Comparison of ENCODE assay signal across 8 mouse cellular contexts in the genomic region with DNA sequence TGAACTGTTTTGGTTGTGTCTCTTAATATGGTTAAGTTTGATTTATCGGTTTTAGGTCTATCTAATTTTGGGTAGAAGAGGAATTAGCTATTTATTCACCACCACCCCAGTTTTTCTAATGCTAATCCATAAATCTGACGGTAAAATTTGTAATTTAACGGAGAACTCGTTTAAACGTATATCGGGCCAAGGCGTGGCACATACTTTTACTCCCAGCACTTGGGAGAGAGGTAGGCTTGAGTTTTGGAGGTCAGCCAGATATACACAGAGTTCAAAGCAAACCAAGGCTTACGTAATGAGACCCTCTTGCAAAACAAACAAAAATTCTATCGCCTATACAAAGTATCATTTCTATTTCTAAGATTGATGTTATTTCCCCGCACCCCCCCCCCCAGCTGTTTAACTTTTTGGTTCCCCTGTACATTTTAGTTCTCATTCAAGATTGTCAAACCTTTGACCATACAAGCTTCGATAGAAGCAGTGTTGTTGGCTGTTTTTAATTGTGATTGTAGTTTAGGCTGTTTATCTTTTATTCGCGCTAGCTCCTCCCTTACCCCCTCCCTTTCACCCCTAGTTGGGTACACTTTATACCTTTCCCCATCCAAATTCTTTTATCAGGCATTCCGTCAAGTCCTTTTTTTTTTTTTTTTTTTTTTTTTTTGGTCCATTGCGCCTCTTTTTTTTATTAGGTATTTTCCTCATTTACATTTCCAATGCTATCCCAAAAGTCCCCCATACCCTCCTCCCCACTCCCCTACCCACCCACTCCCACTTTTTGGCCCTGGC. TPM values are rescaled to one million over a fixed set of nuclear protein-coding genes. Genes with fewer than 3 reads are reported as not detected.
A peak's percentile ranks its signal among the peaks of the same experiment; 100 is the strongest.
DNase-seq lines count a peak whose midpoint lies in the region; ATAC-seq and TF ChIP-seq lines count a peak whose summit lies in the region.

No protein-coding gene starts in this region.

- no peak for DNase-seq in heart, postnatal 14 days
- DNase-seq in ovary, postnatal 10 days (ENCODE audit: low spot score) = no peak
- no peak for DNase-seq in spleen, adult 12 weeks (ENCODE audit: low spot score)
- no peak for DNase-seq in B cell, adult 2 months

- ATAC-seq in heart, embryonic 14.5 days (ENCODE audit: insufficient number of reproducible peaks, insufficient read depth, low FRiP score, low read depth) = no peak
- ATAC-seq in hindbrain, embryonic 16.5 days = no peak
- no peak; the same call in 1 of the 2 replicates for ATAC-seq in lung, embryonic 16.5 days (ENCODE audit: low read depth)

- TF ChIP-seq CTCF in cortical plate, adult 2 months (IDR thresholded peaks at IDR 0.05; ENCODE audit: extremely low read depth, insufficient read depth, low read length) = no peak

- no peaks in the 10 kb centered on the region for H3K27me3 ChIP-seq in heart, embryonic 14.5 days (ENCODE audit: control insufficient read depth, insufficient read depth, low read length)
- H3K27me3 ChIP-seq in hindbrain, embryonic 16.5 days (replicated peaks; ENCODE audit: control insufficient read depth, insufficient read depth, low read length) = no peaks in the 10 kb centered on the region
- H3K27me3 ChIP-seq in lung, embryonic 16.5 days (ENCODE audit: control insufficient read depth, insufficient read depth, low read depth, low read length) = no peaks in the 10 kb centered on the region

- no peaks in the 10 kb centered on the region for H3K36me3 ChIP-seq in heart, embryonic 14.5 days (ENCODE audit: control insufficient read depth, insufficient read depth, low read length)
- H3K36me3 ChIP-seq in hindbrain, embryonic 16.5 days (ENCODE audit: control insufficient read depth, insufficient read depth, low read length) = no peaks in the 10 kb centered on the region
- H3K36me3 ChIP-seq in lung, embryonic 16.5 days (ENCODE audit: control insufficient read depth, insufficient read depth, low read length) = no peaks in the 10 kb centered on the region

- peaks cover 2 to 21% of the 10 kb centered on the region in 2 experiments; a peak in 3 of 4 replicates for H3K4me1 ChIP-seq in heart, embryonic 14.5 days (ENCODE audit: control insufficient read depth in 2 of 2, insufficient read depth in 2 of 2, low read length in 2 of 2)
- H3K4me1 ChIP-seq in cortical plate, adult 2 months (ENCODE audit: control insufficient read depth, insufficient read depth, low read length) = peaks cover 4% of the 10 kb centered on the region; the same call in 1 of the 2 replicates
- peaks cover 19% of the 10 kb centered on the region for H3K4me1 ChIP-seq in hindbrain, embryonic 16.5 days (ENCODE audit: control insufficient read depth, insufficient read depth, low read depth, low read length)
- peaks cover 15% of the 10 kb centered on the region for H3K4me1 ChIP-seq in lung, embryonic 16.5 days (replicated peaks; ENCODE audit: control insufficient read depth, insufficient read depth, low read length)

- WGBS in heart, embryonic 14.5 days = 26% methylated on average over 15 of the region's 15 CpGs
- WGBS in hindbrain, embryonic 16.5 days = 29% methylated on average over 15 of the region's 15 CpGs
- 11% methylated on average over 15 of the region's 15 CpGs for WGBS in lung, embryonic 16.5 days

- peak overlapping the region; percentile 94 to 95; a peak in 3 of 4 replicates for H3K4me3 ChIP-seq in heart, embryonic 14.5 days (ENCODE audit: control insufficient read depth in 1 of 2, insufficient read depth in 1 of 2, low read depth in 1 of 2, low read length in 2 of 2)
- peak overlapping the region; percentile 71; the same call in 1 of the 2 replicates for H3K4me3 ChIP-seq in cortical plate, adult 2 months (ENCODE audit: insufficient read depth, low read length)
- H3K4me3 ChIP-seq in hindbrain, embryonic 16.5 days (ENCODE audit: low read length) = peak overlapping the region; percentile 86
- H3K4me3 ChIP-seq in lung, embryonic 16.5 days (ENCODE audit: low read length) = peak overlapping the region; percentile 88

- H3K9me3 ChIP-seq in heart, embryonic 14.5 days (ENCODE audit: control insufficient read depth, low read length) = no peaks in the 10 kb centered on the region
- H3K9me3 ChIP-seq in hindbrain, embryonic 16.5 days (ENCODE audit: control insufficient read depth, low read length) = no peaks in the 10 kb centered on the region
- H3K9me3 ChIP-seq in lung, embryonic 16.5 days (ENCODE audit: control insufficient read depth, low read length) = no peaks in the 10 kb centered on the region

- H3K27ac ChIP-seq in heart, embryonic 14.5 days (replicated peaks in 1 of 2; ENCODE audit: control insufficient read depth in 1 of 2, insufficient read depth in 1 of 2, low read depth in 2 of 2, low read length in 2 of 2) = peak overlapping the region; percentile 98 to 99; a peak in 3 of 4 replicates
- no peak overlapping the region for H3K27ac ChIP-seq in cortical plate, adult 2 months (ENCODE audit: insufficient read depth, low read length)
- no peak overlapping the region; the same call in 1 of the 2 replicates for H3K27ac ChIP-seq in hindbrain, embryonic 16.5 days (ENCODE audit: low read depth, low read length)
- H3K27ac ChIP-seq in lung, embryonic 16.5 days (ENCODE audit: low read length) = peak overlapping the region; percentile 100

- no peak for TF ChIP-seq POLR2A in cortical plate, adult 2 months (IDR thresholded peaks at IDR 0.05; ENCODE audit: extremely low read depth, insufficient read depth, low read length)

- peak overlapping the region; percentile 88 for H3K9ac ChIP-seq in heart, embryonic 14.5 days (ENCODE audit: low read length)
- peak overlapping the region; percentile 91 for H3K9ac ChIP-seq in hindbrain, embryonic 16.5 days (ENCODE audit: low read depth, low read length)
- H3K9ac ChIP-seq in lung, embryonic 16.5 days (ENCODE audit: low read length) = peak overlapping the region; percentile 90

- H3K4me2 ChIP-seq in heart, embryonic 14.5 days (ENCODE audit: low read length) = peak overlapping the region; percentile 78
- H3K4me2 ChIP-seq in hindbrain, embryonic 16.5 days (ENCODE audit: low read length) = peak overlapping the region; percentile 83
- peak overlapping the region; percentile 55 for H3K4me2 ChIP-seq in lung, embryonic 16.5 days (ENCODE audit: low read depth, low read length)

- intact Hi-C loops in heart, postnatal 14 days (cut with DNase I) = loop anchor here (10.0 kb wide), 1 partner anchor 159 kb away; a partner anchor contains a TSS

RNA-seq across cellular contexts. Expression of a gene that starts 1.5 kb away (rescaled TPM):
- 58.6 and 59.8 TPM in 2 replicates for polyA plus RNA-seq in heart, embryonic 14.5 days (2014; fragmentation: Nextera tagmentation; extraction: Ambion mirVana)
- total RNA-seq in heart, postnatal 14 days (2021) = 10 to 100 TPM; 23.6 to 28.0 TPM
- polyA plus RNA-seq in cortical plate, adult 2 months (2012; rRNA removed) = 27.6 and 28.1 TPM in 2 replicates
- polyA plus RNA-seq in hindbrain, embryonic 16.5 days (2015; fragmentation: Nextera tagmentation; extraction: Ambion mirVana) = 58.5 and 67.4 TPM in 2 replicates
- polyA plus RNA-seq in lung, embryonic 16.5 days (2015; fragmentation: Nextera tagmentation; extraction: Ambion mirVana) = 74.7 and 79.3 TPM in 2 replicates

Comparison
In these comparisons a context has a peak if more than half of its experiments do, and no peak if none do; other contexts are left out.
1. H3K27ac ChIP-seq: peak in heart, embryonic 14.5 days (2 of 2) and lung, embryonic 16.5 days (single experiment); none in cortical plate, adult 2 months (single experiment) and hindbrain, embryonic 16.5 days (single experiment).
2. Peak in every context shown above with its lines, with median percentiles within 50 percentile points of each other: H3K4me2 ChIP-seq, H3K4me3 ChIP-seq and H3K9ac ChIP-seq.